Mouse (Mus musculus): Measurements from ENCODE around the gene Trpv2. TPM values are rescaled to one million over a fixed set of nuclear protein-coding genes. Genes with fewer than 3 reads are reported as not detected.

Gene Trpv2
- total and polyA plus RNA-seq, 3 experiments = 39.2 to 58.7 (median 46.2) TPM

DNA sequence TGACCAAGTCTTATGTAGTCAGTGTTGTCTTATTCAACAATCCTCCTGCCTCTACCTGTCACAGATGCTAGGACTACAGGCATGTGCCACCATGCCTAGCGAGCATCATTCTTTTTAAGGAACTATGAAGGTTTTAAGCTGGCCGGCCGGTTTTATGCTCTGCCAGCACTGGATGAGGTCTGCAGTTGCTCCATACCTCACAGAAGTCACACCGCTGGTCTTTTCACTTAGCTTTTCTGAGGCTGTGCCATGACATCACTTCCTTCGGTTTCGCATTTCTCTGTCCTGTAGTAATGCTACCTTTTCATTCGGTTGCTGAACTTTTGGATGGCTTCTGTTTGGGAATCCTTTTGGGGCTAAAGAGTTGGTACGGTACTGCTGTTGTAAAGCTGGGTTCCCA, 32.7 kb upstream of the Trpv2 start (continued):
- TF ChIP-seq ZMIZ1 (IDR thresholded peaks at IDR 0.05; ENCODE audit: low read depth, low read length) (no peak), TBP (conservative IDR thresholded peaks at IDR 0.05; ENCODE audit: low read depth, low read length) (no peak), E2F4 (IDR thresholded peaks at IDR 0.05; ENCODE audit: insufficient replicate concordance, low read depth, low read length) (no peak), MXI1 (IDR thresholded peaks at IDR 0.05; ENCODE audit: low read depth, low read length) (no peak), HCFC1 (IDR thresholded peaks at IDR 0.05; ENCODE audit: low read depth, low read length) (no peak), MEF2A (IDR thresholded peaks at IDR 0.05; ENCODE audit: borderline replicate concordance, low read depth, low read length) (no peak), JUND (conservative IDR thresholded peaks at IDR 0.05; ENCODE audit: low read depth, low read length) (0 out of 2 replicates have a peak, but pooled peaks have one; percentile 29), UBTF (IDR thresholded peaks at IDR 0.05; ENCODE audit: low read depth, low read length) (no peak), MAX (IDR thresholded peaks at IDR 0.05; ENCODE audit: low read length) (no peak), CHD2 (IDR thresholded peaks at IDR 0.05; ENCODE audit: low read length) (no peak), SMC3 (IDR thresholded peaks at IDR 0.05; ENCODE audit: low read depth, low read length) (no peak), NELFE (IDR thresholded peaks at IDR 0.05; ENCODE audit: low read depth, low read length) (no peak), KAT2A (IDR thresholded peaks at IDR 0.05; ENCODE audit: insufficient replicate concordance, low read length) (no peak)

DNA sequence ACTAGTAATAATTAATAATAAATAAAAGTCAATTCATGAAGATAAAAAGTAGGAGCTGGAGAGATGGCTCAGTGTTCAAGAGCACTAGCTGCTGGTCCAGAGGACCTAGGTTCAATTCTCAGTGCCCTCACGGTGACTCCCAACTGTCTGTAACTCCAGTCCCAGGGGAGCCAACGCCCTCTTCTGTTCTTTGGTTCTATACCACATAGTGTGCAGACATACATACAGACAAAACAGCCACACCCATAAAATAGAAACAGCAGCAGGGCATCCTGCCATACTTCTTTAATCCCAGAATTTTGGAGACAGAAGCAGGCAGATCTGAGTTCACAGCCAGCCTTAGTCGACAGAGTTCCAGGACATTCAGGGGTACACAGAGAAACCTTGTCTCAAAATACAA, 30.3 kb upstream of the Trpv2 start:
- Histone ChIP-seq H3K36me3 (replicated peaks in 1 of 2; ENCODE audit: control insufficient read depth in 1 of 2, insufficient read depth in 1 of 2, low read length in 1 of 2) (peaks cover 0 to 11% of the 10 kb centered on the region in 2 experiments), H3K27me3 (replicated peaks) (peaks cover 10% of the 10 kb centered on the region), H3K27ac (ENCODE audit: insufficient read depth, low read depth) (no peak overlapping the region), H3K4me2 (ENCODE audit: insufficient read depth, low read depth, poor library complexity, severe bottlenecking) (no peak overlapping the region), H3K9ac (ENCODE audit: insufficient read depth, low read depth) (no peak overlapping the region), H3K79me2 (replicated peaks; ENCODE audit: control insufficient read depth, extremely low read depth, insufficient read depth, poor library complexity, severe bottlenecking) (no peaks in the 10 kb centered on the region), H3K4me1 (ENCODE audit: control insufficient read depth in 1 of 2, insufficient read depth in 2 of 2) (peaks cover 13 to 30% of the 10 kb centered on the region in 2 experiments), H3K4me3 (replicated peaks in 1 of 3; ENCODE audit: low read depth in 2 of 3, low read length in 2 of 3, poor library complexity in 1 of 3) (no peak overlapping the region), H3K9me3 (replicated peaks; ENCODE audit: low read length) (no peaks in the 10 kb centered on the region)
- TF ChIP-seq CHD1 (IDR thresholded peaks at IDR 0.05; ENCODE audit: low read depth, low read length) = no peak
- no peak for TF ChIP-seq POLR2AphosphoS2 (IDR thresholded peaks at IDR 0.05; ENCODE audit: low read depth, low read length)
- TF ChIP-seq IRF4 (IDR thresholded peaks at IDR 0.05; ENCODE audit: low read depth, low read length) = no peak
- TF ChIP-seq KAT2A (IDR thresholded peaks at IDR 0.05; ENCODE audit: insufficient replicate concordance, low read length) = no peak
- no peak for TF ChIP-seq GABPA (IDR thresholded peaks at IDR 0.05; ENCODE audit: insufficient replicate concordance, low read depth, low read length)
- no peak for TF ChIP-seq TBP (conservative IDR thresholded peaks at IDR 0.05; ENCODE audit: low read depth, low read length)
- no peak for TF ChIP-seq MYC (IDR thresholded peaks at IDR 0.05; ENCODE audit: low read depth, low read length)
- no peak for TF ChIP-seq HCFC1 (IDR thresholded peaks at IDR 0.05; ENCODE audit: low read depth, low read length)
- TF ChIP-seq ZKSCAN1 (IDR thresholded peaks at IDR 0.05; ENCODE audit: borderline replicate concordance, low read depth, low read length) = no peak
- no peak for TF ChIP-seq ETS1 (conservative IDR thresholded peaks at IDR 0.05; ENCODE audit: low read depth, low read length)
- TF ChIP-seq JUND (conservative IDR thresholded peaks at IDR 0.05; ENCODE audit: low read depth, low read length) = no peak
- TF ChIP-seq PAX5 (IDR thresholded peaks at IDR 0.05; ENCODE audit: low read length) = no peak
- in situ Hi-C loops (cut with MboI; ENCODE audit: low pct_ligation_motif_present, low pct_unique_long_range_greater_than_20kb, low sequenced_read_pairs) = no loop called here
- dilution Hi-C loops (cut with MboI; ENCODE audit: extremely low pct_ligation_motif_present, extremely low pct_unique_long_range_greater_than_20kb, low sequenced_read_pairs) = no loop called here
- DNase-seq (ENCODE audit: extremely low read depth) = no peak

Measured in CH12.LX (cell line).